Mouse (Mus musculus) testis, adult 2 months (tissue): ENCODE measurements around the gene Get4.

Experiments
- CTCF ChIP-seq: fragments of 200-500 bp; IDR thresholded peaks from 2 replicates; pipeline ENCODE4 v1.5.1; 2012; ENCODE audit warnings: low read depth, mild to moderate bottlenecking, inconsistent platforms, low read length, moderate library complexity; ENCODE audit not compliant: control insufficient read depth, insufficient read depth, insufficient replicate concordance
- POLR2A ChIP-seq: fragments of 200-500 bp; IDR thresholded peaks from 2 replicates; pipeline ENCODE4 v1.6.1; 2012; ENCODE audit warnings: low read depth, mild to moderate bottlenecking, inconsistent platforms, low read length, moderate library complexity; ENCODE audit not compliant: control insufficient read depth

DNA sequence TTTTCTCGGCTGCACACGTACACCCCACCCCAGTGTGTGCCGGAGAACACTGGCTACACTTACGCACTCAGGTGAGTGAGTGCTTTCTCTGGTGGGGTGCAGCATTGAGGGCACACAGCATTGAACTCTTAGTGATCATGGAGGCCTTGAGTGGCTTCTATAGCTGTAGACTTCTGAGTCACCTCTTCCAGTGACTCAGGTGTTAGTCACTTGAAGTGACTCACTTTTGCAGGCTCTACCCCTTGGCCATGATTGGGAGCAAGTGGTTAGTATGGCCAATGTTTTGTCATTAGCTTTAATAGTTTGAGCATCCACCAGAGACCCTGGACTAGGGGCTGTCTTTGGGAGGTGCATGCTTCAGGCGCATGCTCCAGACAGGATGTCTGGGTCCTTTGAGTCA lies 36.9 kb upstream of the Get4 start:
- no peak for TF ChIP-seq POLR2A
- no peak for TF ChIP-seq CTCF
